Mouse (Mus musculus) liver, embryonic 14.5 days (tissue): ENCODE results near the gene Scgn. TPM values are rescaled to one million over a fixed set of nuclear protein-coding genes. Genes with fewer than 3 reads are reported as not detected.

Experiments
- ATAC-seq: fragments of 200-750 bp; cut with Nextera tagmentation; 2 replicates; pipeline ENCODE4 v1.8.0; 2017; ENCODE audit warnings: moderate number of reproducible peaks, mild to moderate bottlenecking, moderate library complexity; ENCODE audit not compliant: insufficient read depth
- DNase-seq, 3 experiments: peaks; one replicate each; pipeline ENCODE4 v3.0.0-alpha.2; 2012 to 2013; ENCODE audit warnings: low read depth in 3 of 3, low spot score in 3 of 3
- H3K27ac ChIP-seq: fragments of 300-500 bp; sonication (generic); 2 replicates; pipeline ENCODE4 v1.5.1; 2014; ENCODE audit warnings: moderate library complexity, mild to moderate bottlenecking, control low read depth, inconsistent platforms
- H3K27me3 ChIP-seq: fragments of 300-500 bp; sonication (generic); 2 replicates; pipeline ENCODE4 v1.6.1; 2014; ENCODE audit warnings: mild to moderate bottlenecking, low read length, moderate library complexity; ENCODE audit not compliant: control insufficient read depth, insufficient read depth
- H3K36me3 ChIP-seq: fragments of 300-500 bp; sonication (generic); replicated peaks from 2 replicates; pipeline ENCODE4 v1.6.1; 2014; ENCODE audit warnings: low read depth; ENCODE audit not compliant: control insufficient read depth, insufficient read depth
- H3K4me1 ChIP-seq, 2 experiments: fragments of 200-500 bp in 1 of 2; fragments of 300-500 bp in 1 of 2; sonication (generic) in 1 of 2; replicated peaks; 2 replicates each; pipeline ENCODE4 v1.6.1; 2012 to 2014; ENCODE audit warnings: antibody characterized with exemption in 1 of 2, inconsistent platforms in 1 of 2, low read length in 1 of 2; ENCODE audit not compliant: control insufficient read depth in 2 of 2, insufficient read depth in 2 of 2
- H3K4me2 ChIP-seq: fragments of 300-500 bp; sonication (generic); 2 replicates; pipeline ENCODE4 v1.6.1; 2014; ENCODE audit warnings: low read depth, mild to moderate bottlenecking, control low read depth, moderate library complexity
- H3K4me3 ChIP-seq, 2 experiments: fragments of 200-500 bp in 1 of 2; fragments of 300-500 bp in 1 of 2; sonication (generic) in 1 of 2; 2 replicates each; pipeline ENCODE4 v1.5.1; 2012 to 2014; ENCODE audit warnings: low read depth in 2 of 2, low read length in 2 of 2, mild to moderate bottlenecking in 2 of 2, control low read depth in 1 of 2, inconsistent platforms in 1 of 2, moderate library complexity in 1 of 2; ENCODE audit not compliant: insufficient read depth in 1 of 2
- H3K9ac ChIP-seq: fragments of 300-500 bp; sonication (generic); replicated peaks from 2 replicates; pipeline ENCODE4 v1.6.1; 2014; ENCODE audit warnings: mild to moderate bottlenecking, control low read depth, moderate library complexity
- H3K9me3 ChIP-seq: fragments of 300-500 bp; sonication (generic); 2 replicates; pipeline ENCODE4 v1.6.1; 2016; ENCODE audit warnings: low read length, mixed read lengths; ENCODE audit not compliant: control insufficient read depth
- CTCF ChIP-seq: IDR thresholded peaks from 2 replicates; pipeline ENCODE4 v1.5.1; 2016; ENCODE audit warnings: antibody characterized with exemption, low read depth, control low read depth
- EP300 ChIP-seq: IDR thresholded peaks from 2 replicates; pipeline ENCODE4 v1.6.1; 2016; ENCODE audit warnings: antibody characterized with exemption, low read depth
- WGBS: fragments of 180-500 bp; shearing (Covaris S2); extraction: QIAGEN DNeasy Blood & Tissue Kit; methylation state at CpG from one replicate; pipeline ENCODE4 v1.1.7; 2014; ENCODE audit not compliant: insufficient replicate concordance; 5-methylcytosine and 5-hydroxymethylcytosine counted together
- polyA plus RNA-seq, 2 experiments: library from polyadenylated mRNA; depleted of rRNA in 1 of 2; stranded (reverse) in 1 of 2; unstranded in 1 of 2; fragments of >200 nt; fragmentation: Nextera tagmentation in 1 of 2; extraction: Ambion mirVana in 1 of 2; gene quantifications; 2 replicates each; pipeline versions ENCODE4 v1.2.1 to v1.2.3; 2012 to 2014

Gene Scgn
- polyA plus RNA-seq, 2 experiments = not detected

DNA sequence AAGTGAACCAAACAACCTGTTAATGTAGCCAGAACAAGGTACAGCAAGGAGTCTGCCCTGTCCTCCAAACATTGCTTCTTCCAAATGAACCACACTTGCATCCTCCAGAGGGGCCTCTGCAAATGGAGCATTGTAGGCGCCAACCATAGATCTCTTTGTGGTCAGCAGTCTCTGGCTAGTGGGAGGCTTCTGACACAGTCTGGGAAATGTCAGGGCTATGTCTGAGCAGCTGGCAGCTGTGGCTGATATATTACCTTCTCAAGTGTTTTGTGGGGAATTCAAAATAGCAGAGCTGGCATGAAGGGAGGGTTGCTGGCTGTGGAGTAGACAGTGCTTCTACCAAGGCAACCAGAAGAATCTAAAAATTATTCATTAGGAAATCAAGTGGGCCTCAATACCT is 74.9 kb downstream of the Scgn start:
- ATAC-seq (no peak), DNase-seq (no peak)
- no peak overlapping the region for H3K4me2 ChIP-seq
- H3K27me3 ChIP-seq = no peaks in the 10 kb centered on the region
- H3K9ac ChIP-seq = no peak overlapping the region
- peaks cover 11 to 28% of the 10 kb centered on the region in 2 experiments; a peak in 2 of 4 replicates for H3K4me1 ChIP-seq
- no peaks in the 10 kb centered on the region for H3K36me3 ChIP-seq
- no peaks in the 10 kb centered on the region for H3K9me3 ChIP-seq
- no peak overlapping the region for H3K4me3 ChIP-seq
- TF ChIP-seq EP300 = no peak
- TF ChIP-seq CTCF = no peak
- WGBS = 52% methylated on average over 1 of the region's 1 CpGs
- H3K27ac ChIP-seq = no peak overlapping the region

DNA sequence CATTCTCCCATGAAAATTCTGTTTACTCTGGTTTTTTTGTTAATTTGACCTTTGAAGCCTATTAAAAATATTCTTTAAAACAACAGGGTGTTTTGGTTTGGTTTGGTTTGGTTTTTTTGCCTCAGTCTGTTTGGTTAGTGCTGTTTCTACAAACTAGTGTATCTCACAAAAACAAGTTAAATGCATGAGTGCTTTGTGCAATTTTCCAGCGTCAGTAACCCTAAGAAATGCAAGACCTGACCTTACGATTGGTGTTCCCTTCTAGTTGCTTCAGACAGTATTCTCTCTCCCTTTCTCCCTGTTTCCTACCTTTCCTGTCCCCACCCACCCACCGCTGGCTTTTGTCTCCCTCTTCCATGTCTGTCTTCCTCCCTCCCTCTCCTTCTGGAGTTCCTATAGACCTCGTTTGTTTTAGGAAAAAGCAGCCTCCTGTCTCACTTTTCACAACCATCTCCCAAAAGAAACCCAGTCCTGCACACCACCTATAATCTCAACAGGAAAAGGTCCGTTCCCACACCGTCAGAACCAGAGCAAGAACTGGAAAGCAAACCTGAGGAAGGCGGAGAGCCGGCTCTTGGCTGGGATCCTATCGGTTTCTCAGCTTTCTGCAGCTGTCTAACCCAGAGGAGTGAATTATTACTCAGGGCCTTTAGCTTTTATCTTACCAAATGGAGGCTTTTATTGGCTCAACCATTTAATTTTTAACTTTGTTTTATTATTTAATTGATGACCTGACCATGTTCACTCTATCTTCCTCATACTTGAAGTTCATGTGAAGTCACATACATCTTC is 76.4 kb downstream of the Scgn start, which contains the start of gene Slc17a4:
Gene Slc17a4 (minus strand): TSS at position 634 of the 792 bp plus-strand sequence.
- DNase-seq = no peak
- Histone ChIP-seq H3K4me1 (peaks cover 11 to 34% of the 10 kb centered on the region in 2 experiments; a peak in 2 of 4 replicates), H3K9ac (no peak within 1 kb of the TSS; the same call in 1 of the 2 replicates), H3K9me3 (no peaks in the 10 kb centered on the region), H3K27me3 (no peaks in the 10 kb centered on the region), H3K36me3 (no peaks in the 10 kb centered on the region), H3K27ac (peak within 1 kb of the TSS; percentile 14; the same call in 1 of the 2 replicates), H3K4me2 (no peak within 1 kb of the TSS), H3K4me3 (no peak within 1 kb of the TSS)
- WGBS = 34% methylated on average over 9 of the region's 9 CpGs
- TF ChIP-seq CTCF = no peak
- TF ChIP-seq EP300 = no peak
- ATAC-seq = no peak

- Histone ChIP-seq H3K4me2 (no peak overlapping the region), H3K9ac (no peak overlapping the region; the same call in 1 of the 2 replicates), H3K9me3 (no peaks in the 10 kb centered on the region), H3K4me1 (peaks cover 11 to 34% of the 10 kb centered on the region in 2 experiments; a peak in 2 of 4 replicates), H3K36me3 (no peaks in the 10 kb centered on the region), H3K27ac (peak overlapping the region; percentile 14; the same call in 1 of the 2 replicates), H3K4me3 (no peak overlapping the region), H3K27me3 (no peaks in the 10 kb centered on the region)
- peak in 2 of 3 experiments; percentile 23 to 32 for DNase-seq
- 4% methylated on average over 6 of the region's 6 CpGs for WGBS
- peak; percentile 77 for ATAC-seq
- TF ChIP-seq CTCF (no peak), EP300 (peak; percentile 66)
Measured at GRCm38 (mm10) chr13:23913791-23914306, 77.2 kb downstream of the Scgn start.

DNA sequence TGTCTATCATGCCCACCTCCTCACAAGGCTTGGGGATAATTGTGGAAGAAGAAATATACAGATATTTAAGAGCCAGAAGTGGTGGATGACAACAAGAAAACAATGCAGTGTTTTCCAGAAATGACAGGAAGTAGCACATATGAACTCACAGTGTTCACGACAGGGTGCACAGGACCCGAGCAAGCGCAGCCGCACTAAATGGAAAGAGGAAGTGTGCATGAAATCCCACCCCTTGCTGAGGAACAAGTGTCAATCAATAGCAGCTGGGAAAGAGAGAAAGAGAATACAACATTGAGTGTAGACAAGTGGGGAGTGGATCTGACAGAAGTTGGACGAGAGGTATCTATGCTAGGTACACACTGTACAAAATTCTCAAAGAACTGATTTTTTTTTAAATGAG is 79.7 kb downstream of the Scgn start:
- no peak overlapping the region for H3K9ac ChIP-seq
- DNase-seq (peak in 1 of 3 experiments; percentile 11), ATAC-seq (no peak)
- no peak overlapping the region for H3K4me2 ChIP-seq
- H3K27ac ChIP-seq = no peak overlapping the region
- 18% methylated on average over 5 of the region's 5 CpGs for WGBS
- H3K4me1 ChIP-seq = peaks cover 11 to 31% of the 10 kb centered on the region in 2 experiments; a peak in 2 of 4 replicates
- no peaks in the 10 kb centered on the region for H3K27me3 ChIP-seq
- no peak overlapping the region for H3K4me3 ChIP-seq
- TF ChIP-seq CTCF = no peak
- no peak for TF ChIP-seq EP300
- H3K36me3 ChIP-seq = no peaks in the 10 kb centered on the region
- no peaks in the 10 kb centered on the region for H3K9me3 ChIP-seq

- WGBS = 29% methylated on average over 5 of the region's 5 CpGs
- Histone ChIP-seq H3K4me2 (no peak overlapping the region), H3K27me3 (no peaks in the 10 kb centered on the region), H3K4me3 (no peak overlapping the region), H3K27ac (no peak overlapping the region), H3K9me3 (no peaks in the 10 kb centered on the region), H3K9ac (no peak overlapping the region), H3K4me1 (peaks cover 11 to 24% of the 10 kb centered on the region in 2 experiments; a peak in 2 of 4 replicates), H3K36me3 (no peaks in the 10 kb centered on the region)
- no peak for ATAC-seq
- TF ChIP-seq EP300 (no peak), CTCF (no peak)
- no peak for DNase-seq
Measured at GRCm38 (mm10) chr13:23910121-23910520, 80.9 kb downstream of the Scgn start.
